Mouse (Mus musculus) midbrain, embryonic 12.5 days (tissue): ENCODE data around the gene Gng7. TPM values are rescaled to one million over a fixed set of nuclear protein-coding genes. Genes with fewer than 3 reads are reported as not detected.

ENCODE experiments used
- ATAC-seq: fragments of 200-750 bp; cut with Nextera tagmentation; 2 replicates; pipeline ENCODE4 v1.8.0; 2017; ENCODE audit warnings: low read depth, moderate TSS enrichment, moderate library complexity; ENCODE audit not compliant: low FRiP score
- H3K27ac ChIP-seq: fragments of 300-500 bp; sonication (generic); replicated peaks from 2 replicates; pipeline ENCODE4 v1.5.1; 2016; ENCODE audit warnings: mild to moderate bottlenecking
- H3K27me3 ChIP-seq: fragments of 300-500 bp; sonication (generic); 2 replicates; pipeline ENCODE4 v1.6.1; 2016; ENCODE audit warnings: mild to moderate bottlenecking
- H3K36me3 ChIP-seq: fragments of 300-500 bp; sonication (generic); 2 replicates; pipeline ENCODE4 v1.6.1; 2016
- H3K4me1 ChIP-seq: fragments of 300-500 bp; sonication (generic); 2 replicates; pipeline ENCODE4 v1.6.1; 2016
- H3K4me2 ChIP-seq: fragments of 300-500 bp; sonication (generic); replicated peaks from 2 replicates; pipeline ENCODE4 v1.6.1; 2016; ENCODE audit warnings: mild to moderate bottlenecking, moderate library complexity
- H3K4me3 ChIP-seq: fragments of 300-500 bp; sonication (generic); 2 replicates; pipeline ENCODE4 v1.5.1; 2016; ENCODE audit warnings: mild to moderate bottlenecking
- H3K9ac ChIP-seq: fragments of 300-500 bp; sonication (generic); replicated peaks from 2 replicates; pipeline ENCODE4 v1.6.1; 2016; ENCODE audit warnings: mild to moderate bottlenecking, moderate library complexity
- H3K9me3 ChIP-seq: fragments of 300-500 bp; sonication (generic); 2 replicates; pipeline ENCODE4 v1.6.1; 2016; ENCODE audit warnings: mild to moderate bottlenecking
- WGBS: fragments of 180-500 bp; shearing (Covaris S2); methylation state at CpG from one replicate; pipeline ENCODE4 v1.1.7; 2016; 5-methylcytosine and 5-hydroxymethylcytosine counted together
- polyA plus RNA-seq: library from polyadenylated mRNA; unstranded; fragments of >200 nt; fragmentation: Nextera tagmentation; extraction: Ambion mirVana; gene quantifications from 2 replicates; pipeline ENCODE4 v1.2.1, GENCODE M21; 2016

The Gng7 gene
- polyA plus RNA-seq, 1 experiment from 2014 or later = 8.8 TPM

- Histone ChIP-seq H3K9ac (no peak overlapping the region; the same call in 1 of the 2 replicates), H3K9me3 (no peaks in the 10 kb centered on the region), H3K4me2 (no peak overlapping the region), H3K27ac (peak overlapping the region; percentile 35; the same call in 1 of the 2 replicates), H3K27me3 (peaks cover 16% of the 10 kb centered on the region), H3K4me1 (peaks cover 2% of the 10 kb centered on the region; the same call in 1 of the 2 replicates), H3K36me3 (no peaks in the 10 kb centered on the region), H3K4me3 (no peak overlapping the region)
- ATAC-seq = no peak
- WGBS = 16% methylated on average over 15 of the region's 16 CpGs
These were observed 53.9 kb downstream of the Gng7 start for GRCm38 (mm10) chr10:80960551-80961508.

GRCm38 (mm10) chr10:80958979-80959637 lies 55.6 kb downstream of the Gng7 start:
- no peak overlapping the region for H3K4me3 ChIP-seq
- no peaks in the 10 kb centered on the region for H3K36me3 ChIP-seq
- H3K9me3 ChIP-seq = no peaks in the 10 kb centered on the region
- H3K4me2 ChIP-seq = no peak overlapping the region
- H3K27me3 ChIP-seq = peaks cover 16% of the 10 kb centered on the region
- H3K9ac ChIP-seq = no peak overlapping the region
- peaks cover 6% of the 10 kb centered on the region; the same call in 1 of the 2 replicates for H3K4me1 ChIP-seq
- WGBS = 90% methylated on average over 5 of the region's 5 CpGs
- H3K27ac ChIP-seq = no peak overlapping the region
- ATAC-seq = no peak

- Histone ChIP-seq H3K27ac (no peak overlapping the region), H3K27me3 (peaks cover 16% of the 10 kb centered on the region), H3K4me3 (no peak overlapping the region), H3K36me3 (no peaks in the 10 kb centered on the region), H3K4me2 (no peak overlapping the region), H3K9me3 (no peaks in the 10 kb centered on the region), H3K9ac (no peak overlapping the region), H3K4me1 (peaks cover 6% of the 10 kb centered on the region; the same call in 1 of the 2 replicates)
- ATAC-seq = no peak
- WGBS = 63% methylated on average over 4 of the region's 4 CpGs
These were observed 57.0 kb downstream of the Gng7 start for GRCm38 (mm10) chr10:80957791-80958190.

GRCm38 (mm10) chr10:80956901-80957300 lies 57.8 kb downstream of the Gng7 start:
- H3K9me3 ChIP-seq = no peaks in the 10 kb centered on the region
- H3K4me2 ChIP-seq = no peak overlapping the region
- peaks cover 16% of the 10 kb centered on the region for H3K27me3 ChIP-seq
- peaks cover 6% of the 10 kb centered on the region; the same call in 1 of the 2 replicates for H3K4me1 ChIP-seq
- H3K36me3 ChIP-seq = no peaks in the 10 kb centered on the region
- 85% methylated on average over 6 of the region's 6 CpGs for WGBS
- H3K4me3 ChIP-seq = no peak overlapping the region
- H3K27ac ChIP-seq = no peak overlapping the region
- no peak for ATAC-seq
- H3K9ac ChIP-seq = no peak overlapping the region

GRCm38 (mm10) chr10:80956385-80956784 lies 58.4 kb downstream of the Gng7 start:
- ATAC-seq = no peak
- Histone ChIP-seq H3K9me3 (no peaks in the 10 kb centered on the region), H3K4me2 (no peak overlapping the region), H3K9ac (no peak overlapping the region), H3K4me1 (0 out of 2 replicates have a peak, but pooled peaks cover 6% of the 10 kb centered on the region), H3K27me3 (peaks cover 11% of the 10 kb centered on the region), H3K4me3 (no peak overlapping the region), H3K36me3 (no peaks in the 10 kb centered on the region), H3K27ac (no peak overlapping the region)
- 91% methylated on average over 8 of the region's 8 CpGs for WGBS

DNA sequence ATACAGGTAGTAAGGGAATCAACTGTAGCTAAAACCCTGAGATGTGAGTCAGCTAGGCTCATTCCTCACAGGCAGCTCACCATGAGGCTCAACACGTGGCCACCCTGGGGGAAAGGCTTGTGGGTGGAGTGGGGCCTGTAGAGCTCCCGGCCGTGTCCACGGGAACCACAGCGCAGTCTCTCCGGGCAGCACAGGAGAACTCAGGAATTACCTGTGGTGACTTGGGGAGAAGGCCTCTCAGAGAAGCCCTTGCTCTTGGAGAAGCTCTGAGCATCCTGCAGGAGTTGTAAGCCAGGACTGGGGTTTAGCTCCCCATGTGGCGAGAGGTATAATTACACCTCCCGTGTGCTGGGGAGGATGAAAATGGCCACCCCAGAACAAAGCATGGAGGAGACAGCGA lies 59.2 kb downstream of the Gng7 start:
- 26% methylated on average over 9 of the region's 9 CpGs for WGBS
- Histone ChIP-seq H3K4me1 (0 out of 2 replicates have a peak, but pooled peaks cover 6% of the 10 kb centered on the region), H3K4me3 (no peak overlapping the region), H3K4me2 (no peak overlapping the region), H3K27me3 (peaks cover 15% of the 10 kb centered on the region; the same call in 1 of the 2 replicates), H3K27ac (no peak overlapping the region), H3K36me3 (no peaks in the 10 kb centered on the region), H3K9ac (no peak overlapping the region), H3K9me3 (no peaks in the 10 kb centered on the region)
- ATAC-seq = peak; percentile 19; the same call in 1 of the 2 replicates

DNA sequence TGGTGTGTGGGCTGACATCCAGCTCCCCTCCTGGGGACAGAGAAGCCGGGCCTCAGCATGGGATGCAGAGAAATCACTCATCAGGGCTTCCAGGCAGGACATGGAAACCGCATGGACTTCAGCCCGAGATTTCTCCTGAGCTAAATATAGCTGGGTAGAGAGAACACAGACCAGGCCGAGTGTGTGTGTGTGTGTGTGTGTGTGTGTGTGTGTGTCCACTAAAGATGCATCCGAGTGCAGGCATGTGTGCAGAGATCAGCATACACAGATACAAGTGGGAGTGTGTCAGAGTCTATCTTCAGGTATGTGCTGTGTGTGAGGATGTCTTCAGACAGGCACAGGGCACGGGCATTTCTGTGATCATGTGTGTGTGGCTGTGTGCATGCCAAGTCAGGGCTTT lies 59.9 kb downstream of the Gng7 start:
- Histone ChIP-seq H3K27me3 (peaks cover 14% of the 10 kb centered on the region), H3K9ac (peak overlapping the region; percentile 31; the same call in 1 of the 2 replicates), H3K27ac (no peak overlapping the region), H3K9me3 (no peaks in the 10 kb centered on the region), H3K4me2 (no peak overlapping the region), H3K4me1 (0 out of 2 replicates have a peak, but pooled peaks cover 6% of the 10 kb centered on the region), H3K4me3 (no peak overlapping the region), H3K36me3 (no peaks in the 10 kb centered on the region)
- 82% methylated on average over 6 of the region's 6 CpGs for WGBS
- no peak for ATAC-seq

- no peak overlapping the region for H3K9ac ChIP-seq
- H3K36me3 ChIP-seq = no peaks in the 10 kb centered on the region
- no peak overlapping the region for H3K4me3 ChIP-seq
- WGBS = 79% methylated on average over 13 of the region's 13 CpGs
- H3K9me3 ChIP-seq = no peaks in the 10 kb centered on the region
- no peak overlapping the region for H3K4me2 ChIP-seq
- H3K27ac ChIP-seq = no peak overlapping the region
- H3K4me1 ChIP-seq = 0 out of 2 replicates have a peak, but pooled peaks cover 6% of the 10 kb centered on the region
- ATAC-seq = no peak
- peaks cover 10% of the 10 kb centered on the region for H3K27me3 ChIP-seq
These were observed 60.3 kb downstream of the Gng7 start for GRCm38 (mm10) chr10:80954415-80954814.

GRCm38 (mm10) chr10:80952449-80952848 lies 62.3 kb downstream of the Gng7 start:
- H3K4me3 ChIP-seq = no peak overlapping the region
- ATAC-seq = no peak
- H3K27ac ChIP-seq = no peak overlapping the region
- WGBS = 75% methylated on average over 15 of the region's 15 CpGs
- peaks cover 14% of the 10 kb centered on the region; the same call in 1 of the 2 replicates for H3K4me1 ChIP-seq
- no peak overlapping the region for H3K4me2 ChIP-seq
- no peaks in the 10 kb centered on the region for H3K36me3 ChIP-seq
- H3K9me3 ChIP-seq = no peaks in the 10 kb centered on the region
- H3K9ac ChIP-seq = no peak overlapping the region
- peaks cover 12% of the 10 kb centered on the region; the same call in 1 of the 2 replicates for H3K27me3 ChIP-seq

DNA sequence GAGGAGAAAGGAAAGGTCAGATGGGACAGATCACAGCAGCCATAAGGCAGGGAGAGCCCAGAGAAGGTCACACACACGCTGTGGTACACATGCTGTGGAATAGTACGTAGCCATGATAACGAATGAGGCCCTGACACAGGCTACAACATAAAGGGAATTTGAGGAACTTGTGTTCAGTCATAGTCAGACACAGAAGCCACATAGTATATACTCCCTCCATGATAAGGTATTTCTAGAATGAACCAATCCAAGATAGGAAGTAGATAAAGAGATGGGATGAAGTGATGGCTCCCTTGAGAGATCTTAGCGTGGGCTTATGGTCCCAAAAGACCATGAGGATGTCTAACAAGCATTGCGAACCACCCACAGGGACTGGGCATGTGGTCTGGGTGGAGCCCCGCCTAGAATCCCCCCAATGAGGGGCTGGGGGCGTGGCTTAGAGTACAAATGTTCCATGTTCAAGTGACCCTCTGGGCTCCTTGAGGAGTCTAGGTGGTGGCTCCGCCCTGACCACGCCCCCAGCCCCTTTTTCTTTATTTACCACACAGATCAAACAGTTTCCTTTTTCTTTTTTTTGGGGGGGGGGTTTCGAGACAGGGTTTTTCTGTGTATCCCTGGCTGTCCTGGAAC lies 62.9 kb downstream of the Gng7 start:
- 82% methylated on average over 10 of the region's 10 CpGs for WGBS
- no peak overlapping the region for H3K4me3 ChIP-seq
- H3K9ac ChIP-seq = no peak overlapping the region
- no peak overlapping the region for H3K4me2 ChIP-seq
- H3K27me3 ChIP-seq = peaks cover 12% of the 10 kb centered on the region; the same call in 1 of the 2 replicates
- ATAC-seq = no peak
- peaks cover 15% of the 10 kb centered on the region; the same call in 1 of the 2 replicates for H3K4me1 ChIP-seq
- H3K9me3 ChIP-seq = no peaks in the 10 kb centered on the region
- H3K27ac ChIP-seq = no peak overlapping the region
- no peaks in the 10 kb centered on the region for H3K36me3 ChIP-seq

DNA sequence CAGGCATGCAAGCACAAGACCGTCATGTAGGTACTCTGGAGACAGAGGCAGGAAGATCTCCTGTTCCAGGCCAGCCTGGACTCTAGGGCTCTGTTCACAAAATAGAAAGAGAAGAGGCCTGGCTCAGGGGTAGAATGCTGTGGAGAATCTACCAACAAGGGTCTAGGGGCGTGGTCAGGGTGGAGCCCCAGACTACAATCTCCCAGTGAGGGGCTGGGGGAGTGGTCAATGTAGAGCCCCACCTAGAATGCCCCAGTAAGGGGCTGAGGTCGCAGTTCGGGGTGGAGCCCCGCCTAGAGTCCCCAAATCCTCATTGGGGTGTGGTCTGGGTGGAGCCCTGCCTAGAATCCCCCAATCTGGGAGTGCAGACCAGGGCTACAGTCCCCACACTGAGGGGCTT lies 64.4 kb downstream of the Gng7 start:
- Histone ChIP-seq H3K4me2 (no peak overlapping the region), H3K9ac (no peak overlapping the region), H3K4me3 (no peak overlapping the region), H3K27ac (no peak overlapping the region), H3K4me1 (peaks cover 8% of the 10 kb centered on the region; the same call in 1 of the 2 replicates), H3K27me3 (peaks cover 12% of the 10 kb centered on the region; the same call in 1 of the 2 replicates), H3K9me3 (no peaks in the 10 kb centered on the region), H3K36me3 (no peaks in the 10 kb centered on the region)
- ATAC-seq = no peak
- WGBS = 26% methylated on average over 5 of the region's 5 CpGs
